Mouse (Mus musculus) MEL (cell line): ENCODE results near the gene Zfp653. TPM values are rescaled to one million over a fixed set of nuclear protein-coding genes. Genes with fewer than 3 reads are reported as not detected.

ENCODE experiments used
- DNase-seq: peaks from one replicate; pipeline ENCODE4 v3.0.0; 2011; ENCODE audit warnings: low read depth, low spot score
- H3K27ac ChIP-seq: 2 replicates; pipeline ENCODE4 v1.5.1; 2012; ENCODE audit warnings: low read depth, mild to moderate bottlenecking, control low read depth, low read length, moderate library complexity; ENCODE audit not compliant: control insufficient read depth
- H3K27me3 ChIP-seq, 2 experiments: fragments of 150-350 bp in 1 of 2; sonication (generic) in 1 of 2; 2 replicates each; pipeline ENCODE4 v1.6.1; 2012; ENCODE audit warnings: low read length in 2 of 2, mild to moderate bottlenecking in 2 of 2, improper control_type of control experiment in 1 of 2, moderate library complexity in 1 of 2; ENCODE audit not compliant: insufficient read depth in 2 of 2, control insufficient read depth in 1 of 2
- H3K36me3 ChIP-seq, 2 experiments: 2 replicates each; pipeline ENCODE4 v1.6.1; 2012 to 2014; ENCODE audit warnings: low read length in 2 of 2, improper control_type of control experiment in 1 of 2, inconsistent platforms in 1 of 2, mild to moderate bottlenecking in 1 of 2; ENCODE audit not compliant: insufficient read depth in 2 of 2, control insufficient read depth in 1 of 2
- H3K4me1 ChIP-seq, 2 experiments: fragments of 150-350 bp in 1 of 2; sonication (generic) in 1 of 2; 2 replicates each; pipeline ENCODE4 v1.6.1; 2012; ENCODE audit warnings: low read length in 2 of 2, improper control_type of control experiment in 1 of 2, mild to moderate bottlenecking in 1 of 2; ENCODE audit not compliant: insufficient read depth in 2 of 2, control insufficient read depth in 1 of 2
- H3K4me3 ChIP-seq, 2 experiments: fragments of 150-350 bp in 1 of 2; sonication (generic) in 1 of 2; 2 replicates each; pipeline ENCODE4 v1.5.1; 2012; ENCODE audit warnings: low read depth in 2 of 2, low read length in 2 of 2, mild to moderate bottlenecking in 2 of 2, moderate library complexity in 2 of 2, control low read depth in 1 of 2, improper control_type of control experiment in 1 of 2; ENCODE audit not compliant: control insufficient read depth in 1 of 2, insufficient read depth in 1 of 2
- H3K79me2 ChIP-seq: 2 replicates; pipeline ENCODE4 v1.6.1; 2012; ENCODE audit warnings: mild to moderate bottlenecking, low read length, moderate library complexity; ENCODE audit not compliant: control insufficient read depth, poor library complexity, insufficient read depth
- H3K9ac ChIP-seq: 2 replicates; pipeline ENCODE4 v1.6.1; 2012; ENCODE audit warnings: low read depth, mild to moderate bottlenecking, control low read depth, low read length, moderate library complexity; ENCODE audit not compliant: control insufficient read depth, poor library complexity, severe bottlenecking
- H3K9me3 ChIP-seq: fragments of 150-350 bp; sonication (generic); replicated peaks from 2 replicates; pipeline ENCODE4 v1.6.1; 2012; ENCODE audit warnings: mild to moderate bottlenecking, low read length, improper control_type of control experiment, moderate library complexity; ENCODE audit not compliant: insufficient read depth
- BHLHE40 ChIP-seq: IDR thresholded peaks from 2 replicates; pipeline ENCODE4 v1.6.1; 2012; ENCODE audit warnings: low read depth, mild to moderate bottlenecking, inconsistent platforms, low read length, improper control_type of control experiment, borderline replicate concordance
- CHD1 ChIP-seq: IDR thresholded peaks from 2 replicates; pipeline ENCODE4 v1.6.1; 2012; ENCODE audit warnings: low read depth, mild to moderate bottlenecking, inconsistent platforms, low read length, improper control_type of control experiment
- CHD2 ChIP-seq: IDR thresholded peaks from 2 replicates; pipeline ENCODE4 v1.6.1; 2011; ENCODE audit warnings: low read length, improper control_type of control experiment
- CTCF ChIP-seq, 3 experiments: IDR thresholded peaks in 2 of 3; conservative IDR thresholded peaks in 1 of 3; 2 replicates each; pipeline ENCODE4 v1.5.1; 2011 to 2012; ENCODE audit warnings: low read length in 3 of 3, low read depth in 2 of 3, mild to moderate bottlenecking in 2 of 3, improper control_type of control experiment in 1 of 3, inconsistent platforms in 1 of 3, mixed read lengths in 1 of 3, moderate library complexity in 1 of 3; ENCODE audit not compliant: control insufficient read depth in 1 of 3, insufficient read depth in 1 of 3, poor library complexity in 1 of 3, severe bottlenecking in 1 of 3
- E2F4 ChIP-seq: IDR thresholded peaks from 2 replicates; pipeline ENCODE4 v1.6.1; 2011; ENCODE audit warnings: low read depth, low read length, improper control_type of control experiment, borderline replicate concordance
- ELF1 ChIP-seq: IDR thresholded peaks from 2 replicates; pipeline ENCODE4 v1.6.1; 2014; ENCODE audit warnings: low read depth, mild to moderate bottlenecking, inconsistent platforms, low read length, improper control_type of control experiment, moderate library complexity
- EP300 ChIP-seq, 2 experiments: IDR thresholded peaks; 2 replicates each; pipeline ENCODE4 v1.6.1; 2011; ENCODE audit warnings: improper control_type of control experiment in 2 of 2, low read length in 2 of 2, low read depth in 1 of 2, mild to moderate bottlenecking in 1 of 2
- GATA1 ChIP-seq: IDR thresholded peaks from 2 replicates; pipeline ENCODE4 v1.6.1; 2011; ENCODE audit warnings: low read depth, low read length, improper control_type of control experiment
- HCFC1 ChIP-seq: IDR thresholded peaks from 2 replicates; pipeline ENCODE4 v1.6.1; 2012; ENCODE audit warnings: low read depth, mild to moderate bottlenecking, inconsistent platforms, low read length, improper control_type of control experiment, moderate library complexity
- JUND ChIP-seq: IDR thresholded peaks from 2 replicates; pipeline ENCODE4 v1.6.1; 2011; ENCODE audit warnings: low read depth, mild to moderate bottlenecking, improper control_type of control experiment, low read length
- KAT2A ChIP-seq: conservative IDR thresholded peaks from 2 replicates; pipeline ENCODE4 v1.6.1; 2012; ENCODE audit warnings: low read depth, low read length, improper control_type of control experiment, inconsistent platforms
- MAFK ChIP-seq: IDR thresholded peaks from 2 replicates; pipeline ENCODE4 v1.6.1; 2011; ENCODE audit warnings: low read depth, mild to moderate bottlenecking, low read length, improper control_type of control experiment, borderline replicate concordance
- MAX ChIP-seq: IDR thresholded peaks from 2 replicates; pipeline ENCODE4 v1.6.1; 2011; ENCODE audit warnings: low read length, improper control_type of control experiment
- MXI1 ChIP-seq: IDR thresholded peaks from 2 replicates; pipeline ENCODE4 v1.6.1; 2011; ENCODE audit warnings: mild to moderate bottlenecking, low read depth, low read length, improper control_type of control experiment
- MYB ChIP-seq: IDR thresholded peaks from 2 replicates; pipeline ENCODE4 v1.6.1; 2011; ENCODE audit warnings: mild to moderate bottlenecking, low read depth, low read length, improper control_type of control experiment
- MYC ChIP-seq: IDR thresholded peaks from 2 replicates; pipeline ENCODE4 v1.6.1; 2011; ENCODE audit warnings: low read depth, mild to moderate bottlenecking, low read length, improper control_type of control experiment, moderate library complexity
- NELFE ChIP-seq: IDR thresholded peaks from 2 replicates; pipeline ENCODE4 v1.6.1; 2011; ENCODE audit warnings: low read depth, low read length, improper control_type of control experiment
- POLR2A ChIP-seq, 2 experiments: IDR thresholded peaks; 2 replicates each; pipeline ENCODE4 v1.6.1; 2011 to 2012; ENCODE audit warnings: low read length in 2 of 2, mild to moderate bottlenecking in 2 of 2, control low read depth in 1 of 2, improper control_type of control experiment in 1 of 2, low read depth in 1 of 2, moderate library complexity in 1 of 2; ENCODE audit not compliant: control insufficient read depth in 1 of 2, insufficient read depth in 1 of 2, poor library complexity in 1 of 2
- POLR2AphosphoS5 ChIP-seq: IDR thresholded peaks from 2 replicates; pipeline ENCODE4 v1.6.1; 2012; ENCODE audit warnings: low read depth, borderline replicate concordance, mild to moderate bottlenecking, inconsistent platforms, low read length, moderate library complexity, mixed read lengths
- RAD21 ChIP-seq: IDR thresholded peaks from 2 replicates; pipeline ENCODE4 v1.6.1; 2011; ENCODE audit warnings: mild to moderate bottlenecking, low read depth, low read length, improper control_type of control experiment
- RCOR1 ChIP-seq: IDR thresholded peaks from 2 replicates; pipeline ENCODE4 v1.6.1; 2012; ENCODE audit warnings: low read depth, mild to moderate bottlenecking, inconsistent platforms, low read length, improper control_type of control experiment
- SIN3A ChIP-seq: IDR thresholded peaks from 2 replicates; pipeline ENCODE4 v1.6.1; 2012; ENCODE audit warnings: low read length, improper control_type of control experiment, inconsistent platforms
- SMC3 ChIP-seq: IDR thresholded peaks from 2 replicates; pipeline ENCODE4 v1.6.1; 2011; ENCODE audit warnings: low read depth, low read length, improper control_type of control experiment
- TBP ChIP-seq: IDR thresholded peaks from 2 replicates; pipeline ENCODE4 v1.8.0; 2011; ENCODE audit warnings: low read depth, low read length, improper control_type of control experiment
- TCF12 ChIP-seq: IDR thresholded peaks from 2 replicates; pipeline ENCODE4 v1.6.1; 2014; ENCODE audit warnings: low read depth, mild to moderate bottlenecking, inconsistent platforms, low read length, improper control_type of control experiment, moderate library complexity
- UBTF ChIP-seq: IDR thresholded peaks from 2 replicates; pipeline ENCODE4 v1.6.1; 2012; ENCODE audit warnings: low read depth, mild to moderate bottlenecking, inconsistent platforms, low read length, improper control_type of control experiment, moderate library complexity, borderline replicate concordance; ENCODE audit not compliant: insufficient read depth
- USF1 ChIP-seq: IDR thresholded peaks from 2 replicates; pipeline ENCODE4 v1.6.1; 2014; ENCODE audit warnings: low read depth, mild to moderate bottlenecking, inconsistent platforms, low read length, improper control_type of control experiment, moderate library complexity
- USF2 ChIP-seq, 2 experiments: IDR thresholded peaks; 2 replicates each; pipeline ENCODE4 v1.6.1; 2011 to 2012; ENCODE audit warnings: improper control_type of control experiment in 2 of 2, low read length in 2 of 2, borderline replicate concordance in 1 of 2, inconsistent platforms in 1 of 2, low read depth in 1 of 2, mild to moderate bottlenecking in 1 of 2; ENCODE audit not compliant: insufficient read depth in 1 of 2
- ZC3H11A ChIP-seq: IDR thresholded peaks from 2 replicates; pipeline ENCODE4 v1.6.1; 2012; ENCODE audit warnings: low read depth, mild to moderate bottlenecking, inconsistent platforms, low read length, improper control_type of control experiment
- ZKSCAN1 ChIP-seq: IDR thresholded peaks from 2 replicates; pipeline ENCODE4 v1.6.1; 2012; ENCODE audit warnings: low read depth, mild to moderate bottlenecking, inconsistent platforms, low read length, improper control_type of control experiment, moderate library complexity
- ZMIZ1 ChIP-seq: IDR thresholded peaks from 2 replicates; pipeline ENCODE4 v1.6.1; 2012; ENCODE audit warnings: low read depth, mild to moderate bottlenecking, inconsistent platforms, low read length, improper control_type of control experiment, moderate library complexity
- ZNF384 ChIP-seq: IDR thresholded peaks from 2 replicates; pipeline ENCODE4 v1.6.1; 2012; ENCODE audit warnings: low read depth, mild to moderate bottlenecking, inconsistent platforms, low read length, improper control_type of control experiment
- polyA plus RNA-seq, 2 experiments: library from polyadenylated mRNA; stranded (reverse) in 1 of 2; unstranded in 1 of 2; fragments of >175 nt in 1 of 2; fragments of >200 nt in 1 of 2; gene quantifications; 2 replicates each; pipeline versions ENCODE4 v1.2.1 to v1.2.4; 2012; ENCODE audit warnings: low replicate concordance in 2 of 2, low read depth in 1 of 2; ENCODE audit not compliant: insufficient read length in 2 of 2, insufficient read depth in 1 of 2, missing spikeins in 1 of 2
- total RNA-seq: library from RNA; depleted of rRNA; stranded (reverse); fragments of 300-350 nt; gene quantifications from 2 replicates; pipeline ENCODE4 v1.2.3, GENCODE M21; 2012

Gene Zfp653
- total and polyA plus RNA-seq, 3 experiments, result 19.2 to 40.4 TPM; not detected in 1

DNA sequence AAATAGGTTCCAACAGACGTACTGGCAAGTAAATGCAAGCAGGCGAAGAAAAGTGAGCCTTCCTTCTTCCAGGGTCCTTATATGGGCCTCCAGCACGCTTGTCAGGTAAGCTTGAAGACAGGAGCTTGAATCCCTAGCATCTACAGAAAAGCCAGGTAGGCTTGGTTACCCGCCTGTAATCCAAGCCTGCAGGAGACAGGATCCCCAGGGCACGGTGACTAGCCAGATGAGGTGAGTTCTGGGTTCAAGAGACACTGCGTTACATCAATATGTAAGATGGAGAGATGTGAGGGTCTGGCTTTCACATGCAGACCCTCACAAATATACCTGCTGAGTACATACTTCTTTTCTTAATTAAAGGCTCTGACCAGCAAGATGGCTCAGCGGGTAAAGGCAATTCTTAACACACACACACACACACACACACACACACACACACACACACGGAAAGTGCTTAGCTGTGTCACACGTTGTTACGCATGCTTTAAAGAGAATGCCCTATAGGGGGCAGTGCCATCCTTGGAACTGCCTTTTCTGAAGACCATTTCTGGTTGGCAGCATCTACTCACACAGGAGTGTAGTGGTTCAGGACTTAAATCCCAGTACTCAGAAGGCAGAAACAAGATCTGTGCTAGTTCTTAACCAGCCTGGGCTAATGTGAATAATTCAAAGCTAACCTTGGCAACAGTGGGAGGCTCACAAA is 46.7 kb upstream of the Zfp653 start (continued):
- TF ChIP-seq ZNF384, result no peak
- TF ChIP-seq JUND, result peak; percentile 36
- TF ChIP-seq BHLHE40, result 0 out of 2 replicates have a peak, but pooled peaks have one; percentile 5
- TF ChIP-seq, all 39 proteins: peak for 13

GRCm38 (mm10) chr9:22116740-22117426 is 45.7 kb upstream of the Zfp653 start, which contains the start of gene Elof1:
Gene Elof1, minus strand, starts transcription at chr9:22117172.
- Histone ChIP-seq H3K4me3 (peak within 1 kb of the TSS; percentile 62 to 70), H3K36me3 (peaks cover 3 to 19% of the 10 kb centered on the region in 2 experiments), H3K27ac (peak within 1 kb of the TSS; percentile 39), H3K27me3 (no peaks in the 10 kb centered on the region), H3K9me3 (no peaks in the 10 kb centered on the region), H3K79me2 (peaks cover 13% of the 10 kb centered on the region), H3K4me1 (peaks cover 6 to 36% of the 10 kb centered on the region in 2 experiments), H3K9ac (peak within 1 kb of the TSS; percentile 76)
- peak; percentile 100 for DNase-seq
- TF ChIP-seq USF1 (no peak), SMC3 (no peak), MXI1 (peak; percentile 93), KAT2A (peak; percentile 73; the same call in 1 of the 2 replicates), EP300 (IDR thresholded peaks at IDR 0.05; ENCODE audit: low read depth in 1 of 2, low read length in 2 of 2) (no peak), JUND (no peak), ZMIZ1 (peak; percentile 99), ZC3H11A (no peak), CTCF (IDR thresholded peaks at IDR 0.05 in 2 of 3, conservative IDR thresholded peaks at IDR 0.05 in 1 of 3; ENCODE audit: control insufficient read depth in 1 of 3, insufficient read depth in 1 of 3, low read depth in 2 of 3, low read length in 3 of 3, poor library complexity in 1 of 3, severe bottlenecking in 1 of 3) (no peak), RAD21 (no peak), E2F4 (peak; percentile 100), MYC (peak; percentile 67; the same call in 1 of the 2 replicates), MAX (peak; percentile 79; the same call in 1 of the 2 replicates), ELF1 (peak; percentile 93), ZNF384 (no peak), HCFC1 (peak; percentile 95), TBP (peak; percentile 94), POLR2AphosphoS5 (0 out of 2 replicates have a peak, but pooled peaks have one; percentile 71), RCOR1 (peak; percentile 58), ZKSCAN1 (no peak), CHD1 (no peak), UBTF (peak; percentile 70; the same call in 1 of the 2 replicates), MAFK (no peak), USF2 (IDR thresholded peaks at IDR 0.05; ENCODE audit: borderline replicate concordance in 1 of 2, insufficient read depth in 1 of 2, low read depth in 1 of 2, low read length in 2 of 2) (no peak), TCF12 (peak; percentile 58), SIN3A (peak; percentile 98), GATA1 (peak; percentile 10; the same call in 1 of the 2 replicates), CHD2 (no peak), POLR2A (IDR thresholded peaks at IDR 0.05; ENCODE audit: control insufficient read depth in 1 of 2, insufficient read depth in 1 of 2, low read depth in 1 of 2, low read length in 2 of 2, poor library complexity in 1 of 2) (peak in 1 of 2 experiments; percentile 99; a peak in 2 of 4 replicates), NELFE (peak; percentile 100), MYB (no peak)
